Mouse (Mus musculus): ENCODE results near the gene Wee1. TPM values are rescaled to one million over a fixed set of nuclear protein-coding genes. Genes with fewer than 3 reads are reported as not detected.
A peak's percentile ranks its signal among the peaks of the same experiment; 100 is the strongest.

Gene Wee1
- polyA plus RNA-seq, 1 experiment from 2014 or later, result 23.7 TPM

DNA sequence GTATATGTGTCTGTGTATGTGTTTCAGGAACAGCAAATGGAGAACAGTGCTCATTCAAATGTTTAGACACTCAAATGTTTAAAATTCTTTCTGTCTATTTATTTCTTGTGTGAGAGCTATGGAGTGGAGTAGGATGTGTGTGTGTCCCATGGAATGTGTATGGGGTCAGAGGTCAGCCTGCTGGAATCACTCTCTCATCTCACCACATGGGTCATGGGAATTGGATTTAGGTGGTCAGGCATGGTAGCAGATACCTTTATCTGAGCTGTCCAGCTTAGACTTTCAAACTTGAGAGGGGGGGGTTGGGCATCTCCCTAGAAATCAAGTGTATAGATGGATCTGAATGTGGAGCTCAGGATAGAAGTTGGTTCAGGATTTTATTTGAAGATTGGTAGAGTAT is 38.8 kb downstream of the Wee1 start:
- H3K4me1 ChIP-seq, result peaks cover 37% of the 10 kb centered on the region
- ATAC-seq (ENCODE audit: extremely low read depth, insufficient number of reproducible peaks, low FRiP score, low TSS enrichment), result no peak

DNA sequence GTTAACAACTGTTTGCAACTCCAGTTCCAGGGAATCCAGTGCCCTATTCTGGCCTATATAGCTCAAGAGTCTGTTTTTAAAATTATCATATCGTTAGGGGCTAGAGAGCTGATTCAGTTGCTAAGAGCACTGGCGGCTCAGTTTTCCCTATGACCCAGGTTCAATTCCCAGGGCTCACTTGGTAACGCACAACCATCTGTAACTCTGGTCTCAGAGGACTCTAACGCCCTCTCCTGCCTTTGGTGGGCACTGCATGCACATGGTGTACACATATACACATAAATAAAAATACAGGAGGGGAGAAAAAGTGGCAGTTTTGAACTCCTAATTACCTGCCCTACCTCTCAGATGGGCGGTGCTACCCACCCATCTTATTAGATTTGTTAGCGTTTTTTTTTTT is 41.2 kb downstream of the Wee1 start:
- no peak overlapping the region for H3K4me2 ChIP-seq
- peak overlapping the region; percentile 48 for H3K27ac ChIP-seq (replicated peaks)
- H3K4me3 ChIP-seq, result no peak overlapping the region
- no peaks in the 10 kb centered on the region for H3K9me3 ChIP-seq
- peaks cover 13% of the 10 kb centered on the region for H3K4me1 ChIP-seq
- no peaks in the 10 kb centered on the region for H3K36me3 ChIP-seq
- WGBS, result 91% methylated on average over 6 of the region's 6 CpGs
- H3K27me3 ChIP-seq (replicated peaks), result no peaks in the 10 kb centered on the region
- ATAC-seq (ENCODE audit: extremely low read depth, insufficient number of reproducible peaks, low FRiP score, low TSS enrichment), result no peak
- no peak overlapping the region for H3K9ac ChIP-seq

More for the DNA sequence above, 38.8 kb downstream of the Wee1 start:
- Histone ChIP-seq H3K27ac (replicated peaks) (no peak overlapping the region), H3K4me3 (no peak overlapping the region), H3K9me3 (no peaks in the 10 kb centered on the region), H3K4me2 (no peak overlapping the region), H3K27me3 (replicated peaks) (no peaks in the 10 kb centered on the region), H3K9ac (no peak overlapping the region), H3K36me3 (no peaks in the 10 kb centered on the region)

- H3K9ac ChIP-seq, result peak overlapping the region; percentile 90
- peak overlapping the region; percentile 96 for H3K27ac ChIP-seq (replicated peaks)
- H3K9me3 ChIP-seq, result no peaks in the 10 kb centered on the region
- peak; percentile 73 for ATAC-seq (ENCODE audit: extremely low read depth, insufficient number of reproducible peaks, low FRiP score, low TSS enrichment)
- peak overlapping the region; percentile 90 for H3K4me2 ChIP-seq
- H3K4me1 ChIP-seq, result 0 out of 2 replicates have a peak, but pooled peaks cover 4% of the 10 kb centered on the region
- WGBS, result under 1% methylated on average over 24 of the region's 24 CpGs
- no peaks in the 10 kb centered on the region for H3K27me3 ChIP-seq (replicated peaks)
- peak overlapping the region; percentile 61 for H3K4me3 ChIP-seq
- no peaks in the 10 kb centered on the region for H3K36me3 ChIP-seq
Measured at GRCm38 (mm10) chr7:110164103-110164681, 42.3 kb downstream of the Wee1 start.

- under 1% methylated on average over 20 of the region's 20 CpGs for WGBS
Measured at GRCm38 (mm10) chr7:110164712-110165122, 42.9 kb downstream of the Wee1 start.

GRCm38 (mm10) chr7:110166233-110166632 is 44.4 kb downstream of the Wee1 start:
- H3K9ac ChIP-seq, result no peak overlapping the region
- 0 out of 2 replicates have a peak, but pooled peaks cover 4% of the 10 kb centered on the region for H3K4me1 ChIP-seq
- no peak overlapping the region for H3K27ac ChIP-seq (replicated peaks)
- no peak overlapping the region for H3K4me3 ChIP-seq
- no peaks in the 10 kb centered on the region for H3K9me3 ChIP-seq
- H3K4me2 ChIP-seq, result no peak overlapping the region
- WGBS, result 70% methylated on average over 8 of the region's 8 CpGs
- H3K36me3 ChIP-seq, result no peaks in the 10 kb centered on the region
- no peaks in the 10 kb centered on the region for H3K27me3 ChIP-seq (replicated peaks)
- no peak for ATAC-seq (ENCODE audit: extremely low read depth, insufficient number of reproducible peaks, low FRiP score, low TSS enrichment)

More at GRCm38 (mm10) chr7:110164712-110165122, 42.9 kb downstream of the Wee1 start:
- ATAC-seq (ENCODE audit: extremely low read depth, insufficient number of reproducible peaks, low FRiP score, low TSS enrichment), result peak; percentile 92
- peak overlapping the region; percentile 96 for H3K27ac ChIP-seq (replicated peaks)
- no peaks in the 10 kb centered on the region for H3K36me3 ChIP-seq
- H3K9ac ChIP-seq, result peak overlapping the region; percentile 90
- peak overlapping the region; percentile 90 for H3K4me2 ChIP-seq
- H3K4me3 ChIP-seq, result peak overlapping the region; percentile 61
- H3K27me3 ChIP-seq (replicated peaks), result no peaks in the 10 kb centered on the region
- no peaks in the 10 kb centered on the region for H3K9me3 ChIP-seq
- H3K4me1 ChIP-seq, result 0 out of 2 replicates have a peak, but pooled peaks cover 4% of the 10 kb centered on the region

DNA sequence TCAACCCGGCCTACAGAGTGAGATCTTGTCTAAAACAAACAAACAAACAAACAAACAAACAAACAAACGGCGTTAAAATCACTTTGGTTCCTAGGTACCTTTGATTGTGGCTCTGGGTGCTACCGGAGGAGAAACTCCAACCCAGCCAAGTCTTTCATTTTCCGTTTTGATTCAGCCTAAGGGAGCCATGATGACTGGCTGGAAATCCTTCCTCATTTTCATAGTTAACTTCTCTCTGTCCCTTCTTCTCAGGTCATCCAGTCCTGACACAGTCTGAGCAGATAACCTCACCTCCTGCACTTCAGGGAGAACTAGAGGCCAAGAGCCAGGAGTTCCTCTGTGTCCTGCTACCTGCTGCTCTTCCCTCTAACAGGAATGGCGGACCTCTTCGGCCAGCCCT is 57.4 kb downstream of the Wee1 start:
- Histone ChIP-seq H3K4me2 (no peak overlapping the region), H3K4me1 (no peaks in the 10 kb centered on the region), H3K4me3 (no peak overlapping the region), H3K9me3 (no peaks in the 10 kb centered on the region), H3K27ac (replicated peaks) (no peak overlapping the region), H3K36me3 (no peaks in the 10 kb centered on the region), H3K9ac (no peak overlapping the region), H3K27me3 (replicated peaks) (no peaks in the 10 kb centered on the region)
- no peak for ATAC-seq (ENCODE audit: extremely low read depth, insufficient number of reproducible peaks, low FRiP score, low TSS enrichment)
- 84% methylated on average over 7 of the region's 7 CpGs for WGBS

- Histone ChIP-seq H3K27me3 (replicated peaks) (no peaks in the 10 kb centered on the region), H3K4me3 (no peak overlapping the region), H3K9me3 (no peaks in the 10 kb centered on the region), H3K4me1 (no peaks in the 10 kb centered on the region), H3K4me2 (no peak overlapping the region), H3K9ac (no peak overlapping the region), H3K36me3 (no peaks in the 10 kb centered on the region), H3K27ac (replicated peaks) (no peak overlapping the region)
- ATAC-seq (ENCODE audit: extremely low read depth, insufficient number of reproducible peaks, low FRiP score, low TSS enrichment), result no peak
Measured at GRCm38 (mm10) chr7:110180613-110181012, 58.8 kb downstream of the Wee1 start.

- no peaks in the 10 kb centered on the region for H3K27me3 ChIP-seq (replicated peaks)
- no peaks in the 10 kb centered on the region for H3K4me1 ChIP-seq
- no peak overlapping the region for H3K9ac ChIP-seq
- H3K4me2 ChIP-seq, result no peak overlapping the region
- H3K4me3 ChIP-seq, result no peak overlapping the region
- no peaks in the 10 kb centered on the region for H3K36me3 ChIP-seq
- no peaks in the 10 kb centered on the region for H3K9me3 ChIP-seq
- ATAC-seq (ENCODE audit: extremely low read depth, insufficient number of reproducible peaks, low FRiP score, low TSS enrichment), result no peak
- no peak overlapping the region for H3K27ac ChIP-seq (replicated peaks)
- 63% methylated on average over 8 of the region's 8 CpGs for WGBS
Measured at GRCm38 (mm10) chr7:110181446-110181845, 59.6 kb downstream of the Wee1 start.

GRCm38 (mm10) chr7:110184608-110185007 is 62.8 kb downstream of the Wee1 start:
- 72% methylated on average over 3 of the region's 3 CpGs for WGBS
- no peak overlapping the region for H3K9ac ChIP-seq
- no peaks in the 10 kb centered on the region for H3K4me1 ChIP-seq
- no peaks in the 10 kb centered on the region for H3K36me3 ChIP-seq
- no peak for ATAC-seq (ENCODE audit: extremely low read depth, insufficient number of reproducible peaks, low FRiP score, low TSS enrichment)
- no peak overlapping the region for H3K4me2 ChIP-seq
- no peak overlapping the region for H3K4me3 ChIP-seq
- no peaks in the 10 kb centered on the region for H3K9me3 ChIP-seq
- no peak overlapping the region for H3K27ac ChIP-seq (replicated peaks)
- no peaks in the 10 kb centered on the region for H3K27me3 ChIP-seq (replicated peaks)

DNA sequence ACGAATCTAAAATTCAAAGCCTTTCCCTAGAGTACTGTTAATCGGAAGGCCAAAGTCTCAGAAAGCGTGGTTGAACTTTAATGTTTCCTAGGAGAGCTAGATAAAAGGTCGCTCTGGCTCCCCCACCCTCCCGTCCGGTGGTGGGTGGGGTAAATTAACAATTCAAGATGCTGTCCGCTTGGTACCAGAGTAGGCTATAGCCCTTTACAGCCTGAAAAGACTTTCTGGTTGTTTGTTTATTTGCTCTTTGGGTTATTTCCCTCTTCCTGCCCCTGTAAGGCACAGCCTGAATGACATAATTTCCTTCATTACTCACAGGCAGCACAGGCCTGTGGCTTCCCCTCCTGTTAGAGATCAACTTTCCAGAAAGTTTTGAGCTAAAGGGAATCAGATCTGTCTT is 68.1 kb downstream of the Wee1 start:
- whole genome bisulfite sequencing, result 51% methylated on average over 7 of the region's 7 CpGs
- Histone ChIP-seq H3K36me3 (no peaks in the 10 kb centered on the region), H3K27ac (replicated peaks) (peak overlapping the region; percentile 46; the same call in 1 of the 2 replicates), H3K4me1 (no peaks in the 10 kb centered on the region), H3K9ac (no peak overlapping the region), H3K4me2 (no peak overlapping the region), H3K4me3 (no peak overlapping the region), H3K9me3 (no peaks in the 10 kb centered on the region), H3K27me3 (replicated peaks) (no peaks in the 10 kb centered on the region)
- no peak for ATAC-seq (ENCODE audit: extremely low read depth, insufficient number of reproducible peaks, low FRiP score, low TSS enrichment)
